Mouse (Mus musculus) embryonic facial prominence, embryonic 14.5 days (tissue): ENCODE measurements around the gene Serpinb6c. TPM values are rescaled to one million over a fixed set of nuclear protein-coding genes. Genes with fewer than 3 reads are reported as not detected.

Experiments
- ATAC-seq: fragments of 200-750 bp; cut with Nextera tagmentation; 2 replicates; pipeline ENCODE4 v1.8.0; 2017; ENCODE audit warnings: low read depth, moderate number of reproducible peaks, moderate TSS enrichment
- DNase-seq: peaks from one replicate; pipeline ENCODE4 v3.0.0-alpha.2; 2015; ENCODE audit warnings: low spot score
- H3K27ac ChIP-seq: fragments of 300-500 bp; sonication (generic); replicated peaks from 2 replicates; pipeline ENCODE4 v1.5.1; 2014; ENCODE audit warnings: low read depth, mild to moderate bottlenecking, low read length, moderate library complexity
- H3K27me3 ChIP-seq: fragments of 300-500 bp; sonication (generic); replicated peaks from 2 replicates; pipeline ENCODE4 v1.6.1; 2014; ENCODE audit warnings: low read length; ENCODE audit not compliant: control insufficient read depth, insufficient read depth
- H3K36me3 ChIP-seq: fragments of 300-500 bp; sonication (generic); 2 replicates; pipeline ENCODE4 v1.6.1; 2014; ENCODE audit warnings: low read length, mixed read lengths; ENCODE audit not compliant: control insufficient read depth, insufficient read depth
- H3K4me1 ChIP-seq: fragments of 300-500 bp; sonication (generic); 2 replicates; pipeline ENCODE4 v1.6.1; 2014; ENCODE audit warnings: antibody characterized with exemption, low read length; ENCODE audit not compliant: control insufficient read depth, insufficient read depth
- H3K4me2 ChIP-seq: fragments of 300-500 bp; sonication (generic); 2 replicates; pipeline ENCODE4 v1.6.1; 2014; ENCODE audit warnings: low read depth, mild to moderate bottlenecking, low read length, moderate library complexity, mixed read lengths
- H3K4me3 ChIP-seq: fragments of 300-500 bp; sonication (generic); 2 replicates; pipeline ENCODE4 v1.5.1; 2014; ENCODE audit warnings: low read depth, mild to moderate bottlenecking, low read length
- H3K9ac ChIP-seq: fragments of 300-500 bp; sonication (generic); 2 replicates; pipeline ENCODE4 v1.6.1; 2014; ENCODE audit warnings: low read depth, mild to moderate bottlenecking, low read length, moderate library complexity, mixed read lengths
- H3K9me3 ChIP-seq: fragments of 300-500 bp; sonication (generic); 2 replicates; pipeline ENCODE4 v1.6.1; 2016; ENCODE audit warnings: low read length; ENCODE audit not compliant: control insufficient read depth
- WGBS: fragments of 180-500 bp; shearing (Covaris S2); extraction: QIAGEN DNeasy Blood & Tissue Kit; methylation state at CpG from one replicate; pipeline ENCODE4 v1.1.7; 2014; 5-methylcytosine and 5-hydroxymethylcytosine counted together
- polyA plus RNA-seq: library from polyadenylated mRNA; unstranded; fragments of >200 nt; fragmentation: Nextera tagmentation; extraction: Ambion mirVana; gene quantifications from 2 replicates; pipeline ENCODE4 v1.2.1, GENCODE M21; 2014

Serpinb6c gene
- polyA plus RNA-seq, 1 experiment from 2014 or later, result 0.38 TPM

GRCm38 (mm10) chr13:33935465-33936181, 30.1 kb upstream of the Serpinb6c start:
- H3K27ac ChIP-seq, result peak overlapping the region; percentile 3; the same call in 1 of the 2 replicates
- DNase-seq, result peak; percentile 76
- H3K9ac ChIP-seq, result peak overlapping the region; percentile 83
- WGBS, result 0% methylated on average over 33 of the region's 44 CpGs
- no peaks in the 10 kb centered on the region for H3K9me3 ChIP-seq
- H3K4me2 ChIP-seq, result peak overlapping the region; percentile 69
- H3K27me3 ChIP-seq, result no peaks in the 10 kb centered on the region
- peak overlapping the region; percentile 63 for H3K4me3 ChIP-seq
- H3K36me3 ChIP-seq, result no peaks in the 10 kb centered on the region
- peak; percentile 87 for ATAC-seq
- peaks cover 9% of the 10 kb centered on the region; the same call in 1 of the 2 replicates for H3K4me1 ChIP-seq

- Histone ChIP-seq H3K9ac (peak overlapping the region; percentile 83; the same call in 1 of the 2 replicates), H3K4me2 (peak overlapping the region; percentile 69), H3K27me3 (no peaks in the 10 kb centered on the region), H3K4me1 (peaks cover 9% of the 10 kb centered on the region; the same call in 1 of the 2 replicates), H3K9me3 (no peaks in the 10 kb centered on the region), H3K27ac (no peak overlapping the region), H3K36me3 (peaks cover 7% of the 10 kb centered on the region; the same call in 1 of the 2 replicates), H3K4me3 (peak overlapping the region; percentile 63)
- ATAC-seq (peak; percentile 30; the same call in 1 of the 2 replicates), DNase-seq (peak; percentile 23)
- WGBS, result 60% methylated on average over 6 of the region's 6 CpGs
Observed at GRCm38 (mm10) chr13:33934743-33935142, 29.2 kb upstream of the Serpinb6c start.

GRCm38 (mm10) chr13:33930912-33931311, 25.4 kb upstream of the Serpinb6c start:
- peaks cover 20% of the 10 kb centered on the region for H3K36me3 ChIP-seq
- no peak for ATAC-seq
- no peak overlapping the region for H3K9ac ChIP-seq
- H3K27ac ChIP-seq, result no peak overlapping the region
- WGBS, result 81% methylated on average over 3 of the region's 3 CpGs
- no peak overlapping the region for H3K4me2 ChIP-seq
- H3K4me3 ChIP-seq, result no peak overlapping the region
- no peak for DNase-seq
- H3K27me3 ChIP-seq, result no peaks in the 10 kb centered on the region
- H3K4me1 ChIP-seq, result no peaks in the 10 kb centered on the region; the same call in 1 of the 2 replicates
- no peaks in the 10 kb centered on the region for H3K9me3 ChIP-seq

DNA sequence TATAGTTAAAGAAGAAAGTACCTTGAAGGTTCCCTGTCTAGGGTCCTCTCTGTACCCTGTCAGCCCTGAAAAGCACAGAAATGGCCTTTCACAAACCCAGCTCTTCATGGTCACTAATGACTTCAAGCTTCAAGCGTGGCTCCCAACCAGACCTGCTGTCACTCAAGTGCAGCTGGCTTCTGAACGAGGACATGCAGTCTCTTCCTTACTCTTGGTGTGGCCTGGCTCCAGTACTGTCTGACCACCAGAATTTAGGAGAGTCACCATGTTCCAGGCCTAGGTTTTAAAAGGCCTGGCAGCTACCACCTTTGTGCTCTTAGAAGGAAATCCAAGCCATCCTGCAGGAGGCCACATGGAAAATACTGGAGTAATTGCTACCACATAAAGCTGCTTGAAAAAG, 24.8 kb upstream of the Serpinb6c start:
- peaks cover 20% of the 10 kb centered on the region for H3K36me3 ChIP-seq
- H3K4me3 ChIP-seq, result no peak overlapping the region
- no peak overlapping the region for H3K4me2 ChIP-seq
- no peaks in the 10 kb centered on the region for H3K9me3 ChIP-seq
- H3K27me3 ChIP-seq, result no peaks in the 10 kb centered on the region
- H3K4me1 ChIP-seq, result no peaks in the 10 kb centered on the region
- H3K27ac ChIP-seq, result no peak overlapping the region
- ATAC-seq (no peak), DNase-seq (no peak)
- 64% methylated on average over 2 of the region's 2 CpGs for WGBS
- no peak overlapping the region for H3K9ac ChIP-seq

- H3K9ac ChIP-seq, result no peak overlapping the region
- 81% methylated on average over 5 of the region's 5 CpGs for WGBS
- no peak for ATAC-seq
- no peak overlapping the region for H3K4me3 ChIP-seq
- no peaks in the 10 kb centered on the region for H3K27me3 ChIP-seq
- no peaks in the 10 kb centered on the region for H3K9me3 ChIP-seq
- DNase-seq, result no peak
- H3K4me1 ChIP-seq, result no peaks in the 10 kb centered on the region
- H3K27ac ChIP-seq, result no peak overlapping the region
- H3K4me2 ChIP-seq, result no peak overlapping the region
- peaks cover 53% of the 10 kb centered on the region for H3K36me3 ChIP-seq
Observed at GRCm38 (mm10) chr13:33921699-33922098, 16.2 kb upstream of the Serpinb6c start.

GRCm38 (mm10) chr13:33921041-33921440, 15.5 kb upstream of the Serpinb6c start:
- WGBS, result 94% methylated on average over 6 of the region's 6 CpGs
- Histone ChIP-seq H3K4me3 (no peak overlapping the region), H3K4me1 (no peaks in the 10 kb centered on the region), H3K9me3 (no peaks in the 10 kb centered on the region), H3K36me3 (peaks cover 56% of the 10 kb centered on the region), H3K9ac (no peak overlapping the region), H3K4me2 (no peak overlapping the region), H3K27me3 (no peaks in the 10 kb centered on the region), H3K27ac (no peak overlapping the region)
- DNase-seq (no peak), ATAC-seq (no peak)

DNA sequence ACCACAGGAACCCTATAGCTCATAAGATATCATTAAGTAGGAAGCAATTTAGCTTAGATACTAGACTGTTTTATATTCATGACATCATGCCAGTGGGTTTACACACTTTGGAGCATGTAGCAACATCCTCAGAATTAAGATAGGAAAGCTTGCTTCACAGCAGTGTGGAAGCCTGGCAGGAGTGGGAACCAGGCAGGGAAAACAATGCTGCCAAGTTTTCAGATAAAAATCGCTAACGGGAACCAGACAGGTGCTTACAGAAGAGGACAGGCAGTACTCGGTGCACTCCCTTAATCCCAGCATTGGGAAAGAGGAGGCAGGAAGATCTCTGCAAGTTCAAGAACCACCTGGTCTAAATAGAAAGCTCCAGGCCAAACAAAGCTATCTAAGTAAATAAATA, 1.3 kb upstream of the Serpinb6c start:
- no peaks in the 10 kb centered on the region for H3K36me3 ChIP-seq
- no peak overlapping the region for H3K27ac ChIP-seq
- H3K9me3 ChIP-seq, result no peaks in the 10 kb centered on the region
- no peak overlapping the region for H3K9ac ChIP-seq
- H3K4me3 ChIP-seq, result no peak overlapping the region
- WGBS, result 75% methylated on average over 3 of the region's 3 CpGs
- ATAC-seq, result no peak
- DNase-seq, result no peak
- H3K4me2 ChIP-seq, result no peak overlapping the region
- no peaks in the 10 kb centered on the region for H3K27me3 ChIP-seq
- H3K4me1 ChIP-seq, result no peaks in the 10 kb centered on the region

- WGBS, result 82% methylated on average over 2 of the region's 2 CpGs
Observed at GRCm38 (mm10) chr13:33903290-33903689, 2.2 kb downstream of the Serpinb6c start.

GRCm38 (mm10) chr13:33894207-33894606, 11.3 kb downstream of the Serpinb6c start:
- 38% methylated on average over 2 of the region's 2 CpGs for WGBS
- Histone ChIP-seq H3K4me1 (no peaks in the 10 kb centered on the region), H3K36me3 (no peaks in the 10 kb centered on the region)

More at GRCm38 (mm10) chr13:33903290-33903689, 2.2 kb downstream of the Serpinb6c start:
- Histone ChIP-seq H3K4me1 (no peaks in the 10 kb centered on the region), H3K9me3 (no peaks in the 10 kb centered on the region), H3K36me3 (no peaks in the 10 kb centered on the region), H3K4me3 (no peak overlapping the region), H3K9ac (no peak overlapping the region), H3K4me2 (no peak overlapping the region), H3K27ac (no peak overlapping the region), H3K27me3 (no peaks in the 10 kb centered on the region)
- DNase-seq, result no peak
- no peak for ATAC-seq

More at GRCm38 (mm10) chr13:33894207-33894606, 11.3 kb downstream of the Serpinb6c start:
- ATAC-seq (no peak), DNase-seq (peak; percentile 23)
- Histone ChIP-seq H3K4me2 (no peak overlapping the region), H3K9ac (no peak overlapping the region), H3K27me3 (no peaks in the 10 kb centered on the region), H3K27ac (no peak overlapping the region), H3K9me3 (no peaks in the 10 kb centered on the region), H3K4me3 (no peak overlapping the region)
